Mouse (Mus musculus): ENCODE measurements around the gene Smim6. TPM values are rescaled to one million over a fixed set of nuclear protein-coding genes. Genes with fewer than 3 reads are reported as not detected.

Gene Smim6
- total and polyA plus RNA-seq, 3 experiments = 1.2 to 3.8 TPM; not detected in 1

- H3K4me1 ChIP-seq (ENCODE audit: control insufficient read depth in 1 of 2, insufficient read depth in 2 of 2, low read length in 2 of 2) = no peaks in the 10 kb centered on the region
- DNase-seq (ENCODE audit: low read depth, low spot score) = no peak
- no peak overlapping the region for H3K4me3 ChIP-seq (ENCODE audit: control insufficient read depth in 1 of 2, insufficient read depth in 1 of 2, low read depth in 2 of 2, low read length in 2 of 2)
- no peaks in the 10 kb centered on the region for H3K9me3 ChIP-seq (replicated peaks; ENCODE audit: insufficient read depth, low read length)
- no peak overlapping the region for H3K9ac ChIP-seq (ENCODE audit: control insufficient read depth, low read depth, low read length, poor library complexity, severe bottlenecking)
- TF ChIP-seq TCF12 (IDR thresholded peaks at IDR 0.05; ENCODE audit: low read depth, low read length) (no peak), POLR2AphosphoS5 (IDR thresholded peaks at IDR 0.05; ENCODE audit: borderline replicate concordance, low read depth, low read length) (no peak), MYC (IDR thresholded peaks at IDR 0.05; ENCODE audit: low read depth, low read length) (no peak), CTCF (IDR thresholded peaks at IDR 0.05 in 2 of 3, conservative IDR thresholded peaks at IDR 0.05 in 1 of 3; ENCODE audit: control insufficient read depth in 1 of 3, insufficient read depth in 1 of 3, low read depth in 2 of 3, low read length in 3 of 3, poor library complexity in 1 of 3, severe bottlenecking in 1 of 3) (no peak), JUND (IDR thresholded peaks at IDR 0.05; ENCODE audit: low read depth, low read length) (no peak), SIN3A (IDR thresholded peaks at IDR 0.05; ENCODE audit: low read length) (no peak), CHD1 (IDR thresholded peaks at IDR 0.05; ENCODE audit: low read depth, low read length) (no peak), NELFE (IDR thresholded peaks at IDR 0.05; ENCODE audit: low read depth, low read length) (no peak), MEF2A (IDR thresholded peaks at IDR 0.05; ENCODE audit: extremely low read depth, insufficient replicate concordance, low read depth, low read length, poor library complexity, severe bottlenecking) (no peak), TAL1 (IDR thresholded peaks at IDR 0.05; ENCODE audit: low read length) (no peak), TBP (IDR thresholded peaks at IDR 0.05; ENCODE audit: low read depth, low read length) (no peak), UBTF (IDR thresholded peaks at IDR 0.05; ENCODE audit: borderline replicate concordance, insufficient read depth, low read depth, low read length) (no peak), ZKSCAN1 (IDR thresholded peaks at IDR 0.05; ENCODE audit: low read depth, low read length) (no peak), MXI1 (IDR thresholded peaks at IDR 0.05; ENCODE audit: low read depth, low read length) (no peak), E2F4 (IDR thresholded peaks at IDR 0.05; ENCODE audit: borderline replicate concordance, low read depth, low read length) (no peak), ZMIZ1 (IDR thresholded peaks at IDR 0.05; ENCODE audit: low read depth, low read length) (no peak), RCOR1 (IDR thresholded peaks at IDR 0.05; ENCODE audit: low read depth, low read length) (no peak)
- H3K79me2 ChIP-seq (ENCODE audit: control insufficient read depth, insufficient read depth, low read length, poor library complexity) = no peaks in the 10 kb centered on the region
- H3K27me3 ChIP-seq (ENCODE audit: control insufficient read depth in 1 of 2, insufficient read depth in 2 of 2, low read length in 2 of 2) = no peaks in the 10 kb centered on the region
- H3K27ac ChIP-seq (ENCODE audit: control insufficient read depth, low read depth, low read length) = no peak overlapping the region
- H3K36me3 ChIP-seq (ENCODE audit: control insufficient read depth in 1 of 2, insufficient read depth in 2 of 2, low read length in 2 of 2) = peaks cover 0 to 7% of the 10 kb centered on the region in 2 experiments; a peak in 2 of 4 replicates
Measured at GRCm38 (mm10) chr11:115962651-115963412, 51.0 kb downstream of the Smim6 start.

Other genes with a start within 250 kb of the Smim6 start
- 75.3 and 93.2 TPM in 2 replicates for gene Grb2, start 203.4 kb upstream of the Smim6 start, total RNA-seq (2012; rRNA removed)
- 100 to 1,000 TPM in 1 of 2 experiments, not detected in 1; 261 TPM for gene Grb2, start 203.4 kb upstream of the Smim6 start, polyA plus RNA-seq (2012; ENCODE audit: insufficient read depth in 1 of 2, insufficient read length in 2 of 2, low read depth in 1 of 2, low replicate concordance in 2 of 2, missing spikeins in 1 of 2)
- 23.2 and 26.2 TPM in 2 replicates for gene Tmem94, start 146.6 kb upstream of the Smim6 start, total RNA-seq (2012; rRNA removed)
- gene Tmem94, start 146.6 kb upstream of the Smim6 start, polyA plus RNA-seq (2012; ENCODE audit: insufficient read depth in 1 of 2, insufficient read length in 2 of 2, low read depth in 1 of 2, low replicate concordance in 2 of 2, missing spikeins in 1 of 2) = 10 to 100 TPM; 38.9 to 64.4 TPM
- 6.5 and 6.8 TPM in 2 replicates for gene Caskin2, start 98.4 kb upstream of the Smim6 start, total RNA-seq (2012; rRNA removed)
- gene Caskin2, start 98.4 kb upstream of the Smim6 start, polyA plus RNA-seq (2012; ENCODE audit: insufficient read depth in 1 of 2, insufficient read length in 2 of 2, low read depth in 1 of 2, low replicate concordance in 2 of 2, missing spikeins in 1 of 2) = 10 to 100 TPM in 1 of 2 experiments, not detected in 1; 10.9 TPM
- 55.5 and 72.0 TPM in 2 replicates for gene Tsen54, start 97.3 kb upstream of the Smim6 start, total RNA-seq (2012; rRNA removed)
- gene Tsen54, start 97.3 kb upstream of the Smim6 start, polyA plus RNA-seq (2012; ENCODE audit: insufficient read depth in 1 of 2, insufficient read length in 2 of 2, low read depth in 1 of 2, low replicate concordance in 2 of 2, missing spikeins in 1 of 2) = 10 to 100 TPM in 1 of 2 experiments, not detected in 1; 55.8 TPM
- gene Llgl2, start 88.0 kb upstream of the Smim6 start, total RNA-seq (2012; rRNA removed) = 13.7 and 15.9 TPM in 2 replicates
- gene Llgl2, start 88.0 kb upstream of the Smim6 start, polyA plus RNA-seq (2012; ENCODE audit: insufficient read depth in 1 of 2, insufficient read length in 2 of 2, low read depth in 1 of 2, low replicate concordance in 2 of 2, missing spikeins in 1 of 2) = 10 to 100 TPM in 1 of 2 experiments, not detected in 1; 22.6 TPM
- gene Myo15b, start 53.6 kb upstream of the Smim6 start, total RNA-seq (2012; rRNA removed) = 1.3 and 1.5 TPM in 2 replicates
- gene Myo15b, start 53.6 kb upstream of the Smim6 start, polyA plus RNA-seq (2012; ENCODE audit: insufficient read depth in 1 of 2, insufficient read length in 2 of 2, low read depth in 1 of 2, low replicate concordance in 2 of 2, missing spikeins in 1 of 2) = 1 to 10 TPM in 1 of 2 experiments, not detected in 1; 3.2 TPM
- 24.9 and 41.0 TPM in 2 replicates for gene Smim5, start 12.1 kb upstream of the Smim6 start, total RNA-seq (2012; rRNA removed)
- 10 to 100 TPM in 1 of 2 experiments, not detected in 1; 24.8 TPM for gene Smim5, start 12.1 kb upstream of the Smim6 start, polyA plus RNA-seq (2012; ENCODE audit: insufficient read depth in 1 of 2, insufficient read length in 2 of 2, low read depth in 1 of 2, low replicate concordance in 2 of 2, missing spikeins in 1 of 2)
- gene Sap30bp, start 21.3 kb downstream of the Smim6 start, total RNA-seq (2012; rRNA removed) = 51.6 and 69.2 TPM in 2 replicates
- gene Sap30bp, start 21.3 kb downstream of the Smim6 start, polyA plus RNA-seq (2012; ENCODE audit: insufficient read depth in 1 of 2, insufficient read length in 2 of 2, low read depth in 1 of 2, low replicate concordance in 2 of 2, missing spikeins in 1 of 2) = 10 to 100 TPM in 1 of 2 experiments, not detected in 1; 49.1 TPM
- 16.7 and 20.3 TPM in 2 replicates for gene Recql5, start 21.5 kb downstream of the Smim6 start, total RNA-seq (2012; rRNA removed)
- 10 to 100 TPM in 1 of 2 experiments, not detected in 1; 21.5 TPM for gene Recql5, start 21.5 kb downstream of the Smim6 start, polyA plus RNA-seq (2012; ENCODE audit: insufficient read depth in 1 of 2, insufficient read length in 2 of 2, low read depth in 1 of 2, low replicate concordance in 2 of 2, missing spikeins in 1 of 2)
- gene Itgb4, start 62.7 kb downstream of the Smim6 start, total RNA-seq (2012; rRNA removed) = 0.39 and 0.69 TPM in 2 replicates
- under 1 TPM in 1 of 2 experiments, not detected in 1; 0.85 TPM for gene Itgb4, start 62.7 kb downstream of the Smim6 start, polyA plus RNA-seq (2012; ENCODE audit: insufficient read depth in 1 of 2, insufficient read length in 2 of 2, low read depth in 1 of 2, low replicate concordance in 2 of 2, missing spikeins in 1 of 2)
- gene Galk1, start 100.7 kb downstream of the Smim6 start, total RNA-seq (2012; rRNA removed) = 253 and 322 TPM in 2 replicates
- 100 to 1,000 TPM in 1 of 2 experiments, not detected in 1; 326 TPM for gene Galk1, start 100.7 kb downstream of the Smim6 start, polyA plus RNA-seq (2012; ENCODE audit: insufficient read depth in 1 of 2, insufficient read length in 2 of 2, low read depth in 1 of 2, low replicate concordance in 2 of 2, missing spikeins in 1 of 2)
- gene H3f3b, start 115.9 kb downstream of the Smim6 start, total RNA-seq (2012; rRNA removed) = 451 and 498 TPM in 2 replicates
- 100 to 1,000 TPM in 1 of 2 experiments, 10 to 100 TPM in 1; 96.6 to 767 TPM for gene H3f3b, start 115.9 kb downstream of the Smim6 start, polyA plus RNA-seq (2012; ENCODE audit: insufficient read depth in 1 of 2, insufficient read length in 2 of 2, low read depth in 1 of 2, low replicate concordance in 2 of 2, missing spikeins in 1 of 2)
- gene Unk, start 118.3 kb downstream of the Smim6 start, total RNA-seq (2012; rRNA removed) = 21.7 and 24.0 TPM in 2 replicates
- 10 to 100 TPM in 1 of 2 experiments, not detected in 1; 42.3 TPM for gene Unk, start 118.3 kb downstream of the Smim6 start, polyA plus RNA-seq (2012; ENCODE audit: insufficient read depth in 1 of 2, insufficient read length in 2 of 2, low read depth in 1 of 2, low replicate concordance in 2 of 2, missing spikeins in 1 of 2)
- 146 and 176 TPM in 2 replicates for gene Unc13d, start 165.9 kb downstream of the Smim6 start, total RNA-seq (2012; rRNA removed)
- gene Unc13d, start 165.9 kb downstream of the Smim6 start, polyA plus RNA-seq (2012; ENCODE audit: insufficient read depth in 1 of 2, insufficient read length in 2 of 2, low read depth in 1 of 2, low replicate concordance in 2 of 2, missing spikeins in 1 of 2) = 100 to 1,000 TPM in 1 of 2 experiments, not detected in 1; 115 TPM
- 16.5 and 19.4 TPM in 2 replicates for gene Wbp2, start 175.0 kb downstream of the Smim6 start, total RNA-seq (2012; rRNA removed)
- gene Wbp2, start 175.0 kb downstream of the Smim6 start, polyA plus RNA-seq (2012; ENCODE audit: insufficient read depth in 1 of 2, insufficient read length in 2 of 2, low read depth in 1 of 2, low replicate concordance in 2 of 2, missing spikeins in 1 of 2) = 10 to 100 TPM in 1 of 2 experiments, not detected in 1; 75.8 TPM
- 3.6 and 6.7 TPM in 2 replicates for gene Trim47, start 215.2 kb downstream of the Smim6 start, total RNA-seq (2012; rRNA removed)
- gene Trim47, start 215.2 kb downstream of the Smim6 start, polyA plus RNA-seq (2012; ENCODE audit: insufficient read depth in 1 of 2, insufficient read length in 2 of 2, low read depth in 1 of 2, low replicate concordance in 2 of 2, missing spikeins in 1 of 2) = 1 to 10 TPM in 1 of 2 experiments, not detected in 1; 5.6 TPM
- 8.2 and 8.8 TPM in 2 replicates for gene Trim65, start 219.1 kb downstream of the Smim6 start, total RNA-seq (2012; rRNA removed)
- 10 to 100 TPM in 1 of 2 experiments, not detected in 1; 10.7 TPM for gene Trim65, start 219.1 kb downstream of the Smim6 start, polyA plus RNA-seq (2012; ENCODE audit: insufficient read depth in 1 of 2, insufficient read length in 2 of 2, low read depth in 1 of 2, low replicate concordance in 2 of 2, missing spikeins in 1 of 2)
- 105 and 113 TPM in 2 replicates for gene Mrpl38, start 226.9 kb downstream of the Smim6 start, total RNA-seq (2012; rRNA removed)
- 100 to 1,000 TPM in 1 of 2 experiments, not detected in 1; 157 TPM for gene Mrpl38, start 226.9 kb downstream of the Smim6 start, polyA plus RNA-seq (2012; ENCODE audit: insufficient read depth in 1 of 2, insufficient read length in 2 of 2, low read depth in 1 of 2, low replicate concordance in 2 of 2, missing spikeins in 1 of 2)

All from MEL (cell line).